Mouse (Mus musculus): ENCODE results near the gene Eif3i. TPM values are rescaled to one million over a fixed set of nuclear protein-coding genes. Genes with fewer than 3 reads are reported as not detected.

Gene Eif3i
- polyA plus RNA-seq, 1 experiment: 350 TPM

GRCm38 (mm10) chr4:129614093-129614492 is 13.6 kb upstream of the Eif3i start, which contains the start of gene Dcdc2b:
Gene Dcdc2b (minus strand): TSS chr4:129614257.
- DNase-seq: no peak
- 0 out of 2 replicates have a peak within 1 kb of the TSS, but pooled peaks have one; percentile 40 for H3K27ac ChIP-seq (ENCODE audit: control insufficient read depth, insufficient read depth, low read length)
- WGBS: 94% methylated on average over 6 of the region's 6 CpGs

GRCm38 (mm10) chr4:129610472-129610871 is 10.0 kb upstream of the Eif3i start:
- H3K36me3 ChIP-seq (ENCODE audit: control insufficient read depth, insufficient read depth, low read length): peaks cover 7% of the 10 kb centered on the region; the same call in 1 of the 2 replicates
- H3K4me3 ChIP-seq (ENCODE audit: control insufficient read depth, insufficient read depth, low read length): peak overlapping the region; percentile 18; the same call in 1 of the 2 replicates
- H3K4me1 ChIP-seq (replicated peaks; ENCODE audit: control insufficient read depth, insufficient read depth, low read length): peaks cover 45% of the 10 kb centered on the region
- WGBS: 54% methylated on average over 4 of the region's 4 CpGs
- no peaks in the 10 kb centered on the region for H3K27me3 ChIP-seq (ENCODE audit: control insufficient read depth, insufficient read depth, low read length)
- TF ChIP-seq CTCF (IDR thresholded peaks at IDR 0.05; ENCODE audit: borderline replicate concordance, control insufficient read depth, extremely low read depth, insufficient read depth, low read length, poor library complexity): no peak
- TF ChIP-seq POLR2A (IDR thresholded peaks at IDR 0.05; ENCODE audit: control insufficient read depth, extremely low read depth, insufficient read depth, low read length, poor library complexity): no peak
- no peak for DNase-seq
- H3K27ac ChIP-seq (ENCODE audit: control insufficient read depth, insufficient read depth, low read length): peak overlapping the region; percentile 97

More at GRCm38 (mm10) chr4:129614093-129614492, 13.6 kb upstream of the Eif3i start, which contains the start of gene Dcdc2b:
- Histone ChIP-seq H3K4me3 (ENCODE audit: control insufficient read depth, insufficient read depth, low read length) (no peak within 1 kb of the TSS), H3K27me3 (ENCODE audit: control insufficient read depth, insufficient read depth, low read length) (no peaks in the 10 kb centered on the region), H3K36me3 (ENCODE audit: control insufficient read depth, insufficient read depth, low read length) (no peaks in the 10 kb centered on the region), H3K4me1 (replicated peaks; ENCODE audit: control insufficient read depth, insufficient read depth, low read length) (peaks cover 42% of the 10 kb centered on the region)
- no peak for TF ChIP-seq CTCF (IDR thresholded peaks at IDR 0.05; ENCODE audit: borderline replicate concordance, control insufficient read depth, extremely low read depth, insufficient read depth, low read length, poor library complexity)
- TF ChIP-seq POLR2A (IDR thresholded peaks at IDR 0.05; ENCODE audit: control insufficient read depth, extremely low read depth, insufficient read depth, low read length, poor library complexity): no peak

- 8% methylated on average over 4 of the region's 4 CpGs for WGBS
Measured at GRCm38 (mm10) chr4:129610026-129610425, 9.6 kb upstream of the Eif3i start.

GRCm38 (mm10) chr4:129609139-129609631 is 8.7 kb upstream of the Eif3i start:
- TF ChIP-seq POLR2A (IDR thresholded peaks at IDR 0.05; ENCODE audit: control insufficient read depth, extremely low read depth, insufficient read depth, low read length, poor library complexity) (no peak), CTCF (IDR thresholded peaks at IDR 0.05; ENCODE audit: borderline replicate concordance, control insufficient read depth, extremely low read depth, insufficient read depth, low read length, poor library complexity) (no peak)
- WGBS: 60% methylated on average over 12 of the region's 12 CpGs
- H3K36me3 ChIP-seq (ENCODE audit: control insufficient read depth, insufficient read depth, low read length): peaks cover 10% of the 10 kb centered on the region; the same call in 1 of the 2 replicates
- peaks cover 45% of the 10 kb centered on the region for H3K4me1 ChIP-seq (replicated peaks; ENCODE audit: control insufficient read depth, insufficient read depth, low read length)
- H3K27ac ChIP-seq (ENCODE audit: control insufficient read depth, insufficient read depth, low read length): peak overlapping the region; percentile 97
- H3K4me3 ChIP-seq (ENCODE audit: control insufficient read depth, insufficient read depth, low read length): no peak overlapping the region
- peak; percentile 46 for DNase-seq
- no peaks in the 10 kb centered on the region for H3K27me3 ChIP-seq (ENCODE audit: control insufficient read depth, insufficient read depth, low read length)

More at GRCm38 (mm10) chr4:129610026-129610425, 9.6 kb upstream of the Eif3i start:
- Histone ChIP-seq H3K27ac (ENCODE audit: control insufficient read depth, insufficient read depth, low read length) (peak overlapping the region; percentile 97), H3K27me3 (ENCODE audit: control insufficient read depth, insufficient read depth, low read length) (no peaks in the 10 kb centered on the region), H3K4me1 (replicated peaks; ENCODE audit: control insufficient read depth, insufficient read depth, low read length) (peaks cover 45% of the 10 kb centered on the region), H3K4me3 (ENCODE audit: control insufficient read depth, insufficient read depth, low read length) (peak overlapping the region; percentile 18; the same call in 1 of the 2 replicates), H3K36me3 (ENCODE audit: control insufficient read depth, insufficient read depth, low read length) (peaks cover 7% of the 10 kb centered on the region; the same call in 1 of the 2 replicates)
- TF ChIP-seq POLR2A (IDR thresholded peaks at IDR 0.05; ENCODE audit: control insufficient read depth, extremely low read depth, insufficient read depth, low read length, poor library complexity) (0 out of 2 replicates have a peak, but pooled peaks have one; percentile 18), CTCF (IDR thresholded peaks at IDR 0.05; ENCODE audit: borderline replicate concordance, control insufficient read depth, extremely low read depth, insufficient read depth, low read length, poor library complexity) (peak; percentile 42; the same call in 1 of the 2 replicates)
- peak; percentile 84 for DNase-seq

GRCm38 (mm10) chr4:129608426-129609025 is 8.1 kb upstream of the Eif3i start:
- peaks cover 45% of the 10 kb centered on the region for H3K4me1 ChIP-seq (replicated peaks; ENCODE audit: control insufficient read depth, insufficient read depth, low read length)
- H3K36me3 ChIP-seq (ENCODE audit: control insufficient read depth, insufficient read depth, low read length): peaks cover 17% of the 10 kb centered on the region
- H3K27me3 ChIP-seq (ENCODE audit: control insufficient read depth, insufficient read depth, low read length): no peaks in the 10 kb centered on the region
- H3K27ac ChIP-seq (ENCODE audit: control insufficient read depth, insufficient read depth, low read length): peak overlapping the region; percentile 97
- no peak overlapping the region for H3K4me3 ChIP-seq (ENCODE audit: control insufficient read depth, insufficient read depth, low read length)
- DNase-seq: peak; percentile 86
- TF ChIP-seq POLR2A (IDR thresholded peaks at IDR 0.05; ENCODE audit: control insufficient read depth, extremely low read depth, insufficient read depth, low read length, poor library complexity): no peak
- peak; percentile 86; the same call in 1 of the 2 replicates for TF ChIP-seq CTCF (IDR thresholded peaks at IDR 0.05; ENCODE audit: borderline replicate concordance, control insufficient read depth, extremely low read depth, insufficient read depth, low read length, poor library complexity)
- 32% methylated on average over 7 of the region's 7 CpGs for WGBS

- TF ChIP-seq CTCF (IDR thresholded peaks at IDR 0.05; ENCODE audit: borderline replicate concordance, control insufficient read depth, extremely low read depth, insufficient read depth, low read length, poor library complexity): no peak
- Histone ChIP-seq H3K27ac (ENCODE audit: control insufficient read depth, insufficient read depth, low read length) (no peak overlapping the region), H3K36me3 (ENCODE audit: control insufficient read depth, insufficient read depth, low read length) (peaks cover 20% of the 10 kb centered on the region), H3K27me3 (ENCODE audit: control insufficient read depth, insufficient read depth, low read length) (no peaks in the 10 kb centered on the region), H3K4me1 (replicated peaks; ENCODE audit: control insufficient read depth, insufficient read depth, low read length) (peaks cover 11% of the 10 kb centered on the region), H3K4me3 (ENCODE audit: control insufficient read depth, insufficient read depth, low read length) (no peak overlapping the region)
- no peak for DNase-seq
- WGBS: 86% methylated on average over 4 of the region's 4 CpGs
Measured at GRCm38 (mm10) chr4:129588865-129589264, 11.6 kb downstream of the Eif3i start.

Measured in thymus, adult 2 months (tissue).